Mouse (Mus musculus): Measurements from ENCODE around the gene Serpinf2. TPM values are rescaled to one million over a fixed set of nuclear protein-coding genes. Genes with fewer than 3 reads are reported as not detected.

Gene Serpinf2
- polyA plus RNA-seq, 1 experiment from 2014 or later, result 14.9 TPM

- Histone ChIP-seq H3K9ac (replicated peaks; ENCODE audit: low read depth, low read length) (no peak overlapping the region), H3K4me1 (ENCODE audit: control insufficient read depth, insufficient read depth, low read length) (no peaks in the 10 kb centered on the region), H3K27me3 (ENCODE audit: control insufficient read depth, insufficient read depth, low read length) (no peaks in the 10 kb centered on the region), H3K27ac (ENCODE audit: low read length) (no peak overlapping the region), H3K36me3 (ENCODE audit: control insufficient read depth, insufficient read depth, low read length) (no peaks in the 10 kb centered on the region), H3K4me3 (ENCODE audit: low read depth, low read length) (no peak overlapping the region), H3K9me3 (ENCODE audit: control insufficient read depth, low read depth, low read length) (no peaks in the 10 kb centered on the region), H3K4me2 (replicated peaks; ENCODE audit: low read depth, low read length) (no peak overlapping the region)
- WGBS, result 83% methylated on average over 11 of the region's 11 CpGs
- no peak for ATAC-seq (ENCODE audit: insufficient number of reproducible peaks, insufficient read depth, low FRiP score, low read depth)
Observed at GRCm38 (mm10) chr11:75431307-75431706, 8.1 kb downstream of the Serpinf2 start.

- ATAC-seq (ENCODE audit: insufficient number of reproducible peaks, insufficient read depth, low FRiP score, low read depth), result no peak
- Histone ChIP-seq H3K36me3 (ENCODE audit: control insufficient read depth, insufficient read depth, low read length) (no peaks in the 10 kb centered on the region), H3K4me1 (ENCODE audit: control insufficient read depth, insufficient read depth, low read length) (no peaks in the 10 kb centered on the region), H3K4me3 (ENCODE audit: low read depth, low read length) (no peak overlapping the region), H3K9me3 (ENCODE audit: control insufficient read depth, low read depth, low read length) (no peaks in the 10 kb centered on the region), H3K27me3 (ENCODE audit: control insufficient read depth, insufficient read depth, low read length) (no peaks in the 10 kb centered on the region), H3K4me2 (replicated peaks; ENCODE audit: low read depth, low read length) (no peak overlapping the region), H3K9ac (replicated peaks; ENCODE audit: low read depth, low read length) (no peak overlapping the region), H3K27ac (ENCODE audit: low read length) (no peak overlapping the region)
- 81% methylated on average over 9 of the region's 9 CpGs for WGBS
Observed at GRCm38 (mm10) chr11:75429019-75429705, 10.2 kb downstream of the Serpinf2 start.

- Histone ChIP-seq H3K9me3 (ENCODE audit: control insufficient read depth, low read depth, low read length) (no peaks in the 10 kb centered on the region), H3K4me1 (ENCODE audit: control insufficient read depth, insufficient read depth, low read length) (peaks cover 10% of the 10 kb centered on the region), H3K4me3 (ENCODE audit: low read depth, low read length) (no peak overlapping the region), H3K27me3 (ENCODE audit: control insufficient read depth, insufficient read depth, low read length) (no peaks in the 10 kb centered on the region), H3K36me3 (ENCODE audit: control insufficient read depth, insufficient read depth, low read length) (no peaks in the 10 kb centered on the region), H3K27ac (ENCODE audit: low read length) (no peak overlapping the region), H3K9ac (replicated peaks; ENCODE audit: low read depth, low read length) (no peak overlapping the region), H3K4me2 (replicated peaks; ENCODE audit: low read depth, low read length) (no peak overlapping the region)
- ATAC-seq (ENCODE audit: insufficient number of reproducible peaks, insufficient read depth, low FRiP score, low read depth), result no peak
- 92% methylated on average over 3 of the region's 3 CpGs for WGBS
Observed at GRCm38 (mm10) chr11:75424459-75424858, 14.9 kb downstream of the Serpinf2 start.

GRCm38 (mm10) chr11:75424033-75424432, 15.4 kb downstream of the Serpinf2 start:
- Histone ChIP-seq H3K36me3 (ENCODE audit: control insufficient read depth, insufficient read depth, low read length) (no peaks in the 10 kb centered on the region), H3K4me2 (replicated peaks; ENCODE audit: low read depth, low read length) (no peak overlapping the region), H3K27me3 (ENCODE audit: control insufficient read depth, insufficient read depth, low read length) (no peaks in the 10 kb centered on the region), H3K27ac (ENCODE audit: low read length) (no peak overlapping the region), H3K4me3 (ENCODE audit: low read depth, low read length) (no peak overlapping the region), H3K4me1 (ENCODE audit: control insufficient read depth, insufficient read depth, low read length) (peaks cover 10% of the 10 kb centered on the region), H3K9ac (replicated peaks; ENCODE audit: low read depth, low read length) (no peak overlapping the region), H3K9me3 (ENCODE audit: control insufficient read depth, low read depth, low read length) (no peaks in the 10 kb centered on the region)
- ATAC-seq (ENCODE audit: insufficient number of reproducible peaks, insufficient read depth, low FRiP score, low read depth), result no peak
- 90% methylated on average over 9 of the region's 9 CpGs for WGBS

GRCm38 (mm10) chr11:75423091-75423490, 16.3 kb downstream of the Serpinf2 start:
- Histone ChIP-seq H3K4me1 (ENCODE audit: control insufficient read depth, insufficient read depth, low read length) (peaks cover 10% of the 10 kb centered on the region), H3K27me3 (ENCODE audit: control insufficient read depth, insufficient read depth, low read length) (no peaks in the 10 kb centered on the region), H3K4me2 (replicated peaks; ENCODE audit: low read depth, low read length) (no peak overlapping the region), H3K9me3 (ENCODE audit: control insufficient read depth, low read depth, low read length) (no peaks in the 10 kb centered on the region), H3K4me3 (ENCODE audit: low read depth, low read length) (no peak overlapping the region), H3K36me3 (ENCODE audit: control insufficient read depth, insufficient read depth, low read length) (no peaks in the 10 kb centered on the region), H3K27ac (ENCODE audit: low read length) (no peak overlapping the region), H3K9ac (replicated peaks; ENCODE audit: low read depth, low read length) (no peak overlapping the region)
- ATAC-seq (ENCODE audit: insufficient number of reproducible peaks, insufficient read depth, low FRiP score, low read depth), result no peak
- WGBS, result 92% methylated on average over 3 of the region's 3 CpGs

GRCm38 (mm10) chr11:75422013-75422792, 17.2 kb downstream of the Serpinf2 start, which contains the start of gene Serpinf1:
Gene Serpinf1 (minus strand): TSS chr11:75422701.
- 38% methylated on average over 10 of the region's 10 CpGs for WGBS
- Histone ChIP-seq H3K9ac (replicated peaks; ENCODE audit: low read depth, low read length) (peak within 1 kb of the TSS; percentile 15; the same call in 1 of the 2 replicates), H3K4me1 (ENCODE audit: control insufficient read depth, insufficient read depth, low read length) (peaks cover 10% of the 10 kb centered on the region), H3K36me3 (ENCODE audit: control insufficient read depth, insufficient read depth, low read length) (no peaks in the 10 kb centered on the region), H3K27me3 (ENCODE audit: control insufficient read depth, insufficient read depth, low read length) (no peaks in the 10 kb centered on the region), H3K9me3 (ENCODE audit: control insufficient read depth, low read depth, low read length) (no peaks in the 10 kb centered on the region), H3K4me3 (ENCODE audit: low read depth, low read length) (peak within 1 kb of the TSS; percentile 34), H3K27ac (ENCODE audit: low read length) (no peak within 1 kb of the TSS), H3K4me2 (replicated peaks; ENCODE audit: low read depth, low read length) (peak within 1 kb of the TSS; percentile 44)
- ATAC-seq (ENCODE audit: insufficient number of reproducible peaks, insufficient read depth, low FRiP score, low read depth), result peak; percentile 28; the same call in 1 of the 2 replicates

- 0 out of 2 replicates have a peak, but pooled peaks have one; percentile 8 for ATAC-seq (ENCODE audit: insufficient number of reproducible peaks, insufficient read depth, low FRiP score, low read depth)
- peak overlapping the region; percentile 44 for H3K4me2 ChIP-seq (replicated peaks; ENCODE audit: low read depth, low read length)
- 37% methylated on average over 6 of the region's 6 CpGs for WGBS
- H3K4me1 ChIP-seq (ENCODE audit: control insufficient read depth, insufficient read depth, low read length), result peaks cover 10% of the 10 kb centered on the region
- H3K4me3 ChIP-seq (ENCODE audit: low read depth, low read length), result peak overlapping the region; percentile 34
- H3K9me3 ChIP-seq (ENCODE audit: control insufficient read depth, low read depth, low read length), result no peaks in the 10 kb centered on the region
- peak overlapping the region; percentile 15; the same call in 1 of the 2 replicates for H3K9ac ChIP-seq (replicated peaks; ENCODE audit: low read depth, low read length)
- H3K27ac ChIP-seq (ENCODE audit: low read length), result no peak overlapping the region
- H3K36me3 ChIP-seq (ENCODE audit: control insufficient read depth, insufficient read depth, low read length), result no peaks in the 10 kb centered on the region
- H3K27me3 ChIP-seq (ENCODE audit: control insufficient read depth, insufficient read depth, low read length), result no peaks in the 10 kb centered on the region
Observed at GRCm38 (mm10) chr11:75421375-75422012, 17.9 kb downstream of the Serpinf2 start.

- peaks cover 10% of the 10 kb centered on the region for H3K4me1 ChIP-seq (ENCODE audit: control insufficient read depth, insufficient read depth, low read length)
- no peaks in the 10 kb centered on the region for H3K27me3 ChIP-seq (ENCODE audit: control insufficient read depth, insufficient read depth, low read length)
- no peaks in the 10 kb centered on the region for H3K36me3 ChIP-seq (ENCODE audit: control insufficient read depth, insufficient read depth, low read length)
- H3K9me3 ChIP-seq (ENCODE audit: control insufficient read depth, low read depth, low read length), result no peaks in the 10 kb centered on the region
- no peak overlapping the region for H3K27ac ChIP-seq (ENCODE audit: low read length)
- H3K4me3 ChIP-seq (ENCODE audit: low read depth, low read length), result no peak overlapping the region
- 65% methylated on average over 5 of the region's 5 CpGs for WGBS
- H3K4me2 ChIP-seq (replicated peaks; ENCODE audit: low read depth, low read length), result no peak overlapping the region
- no peak for ATAC-seq (ENCODE audit: insufficient number of reproducible peaks, insufficient read depth, low FRiP score, low read depth)
- no peak overlapping the region for H3K9ac ChIP-seq (replicated peaks; ENCODE audit: low read depth, low read length)
Observed at GRCm38 (mm10) chr11:75420810-75421374, 18.5 kb downstream of the Serpinf2 start.

All from stomach, embryonic 14.5 days (tissue).